31 mouse cellular contexts compared by ENCODE assay signal in genomic region chr11:4643722-4644121, GRCm38 (mm10). TPM values are rescaled to one million over a fixed set of nuclear protein-coding genes. Genes with fewer than 3 reads are reported as not detected.
"Had no signal": no experiment of that assay in that cellular context is flagged by ENCODE, and none has a peak within 500 bp of the region (broad histone marks: within the 10 kb centered on the region; RNA-seq: fewer than 3 reads in every experiment).

No protein-coding gene starts in this region.

- H3K4me3 ChIP-seq: left cerebral cortex, adult 2 months; liver, embryonic 13.5 days; lung, embryonic 15.5 days; midbrain, embryonic 12.5 days; myocyte; neural tube, embryonic 13.5 days had no signal

- ATAC-seq: intestine, embryonic 16.5 days; midbrain, embryonic 16.5 days had no signal

- H3K9ac ChIP-seq: liver, embryonic 13.5 days; lung, embryonic 15.5 days; midbrain, embryonic 12.5 days; neural tube, embryonic 13.5 days had no signal

- DNase-seq: kidney, adult 18-20 months; kidney, adult 9 months; kidney, postnatal 14 days; kidney, postnatal 4 days; layer of hippocampus, postnatal 36 days; liver, embryonic 13.5 days; right cerebral cortex, postnatal 4 days; thymus, adult 2 months; thymus, postnatal 14 days; thymus, postnatal 4 days had no signal

- H3K27ac ChIP-seq: left cerebral cortex, adult 2 months; liver, embryonic 13.5 days; lung, embryonic 15.5 days; macrophage; midbrain, embryonic 12.5 days; neural tube, embryonic 13.5 days; stomach, postnatal 0 days had no signal

- H3K27me3 ChIP-seq: liver, embryonic 13.5 days; lung, embryonic 15.5 days; midbrain, embryonic 12.5 days; neural tube, embryonic 13.5 days had no signal

- H3K4me2 ChIP-seq: liver, embryonic 13.5 days; lung, embryonic 15.5 days; midbrain, embryonic 12.5 days; neural tube, embryonic 13.5 days had no signal

- H3K9me3 ChIP-seq: liver, embryonic 13.5 days; lung, embryonic 15.5 days; midbrain, embryonic 12.5 days; neural tube, embryonic 13.5 days had no signal

RNA-seq across cellular contexts. Expression of gene Gm11032, which starts 23.9 kb away (rescaled TPM):
- total RNA-seq: layer of hippocampus, adult 18-20 months; layer of hippocampus, postnatal 10 days; layer of hippocampus, postnatal 36 days; left cerebral cortex, adult 2 months; left cerebral cortex, postnatal 10 days; left cerebral cortex, postnatal 36 days; liver, adult 2 months; megakaryocyte, adult 5-6 weeks; monocyte, adult 5-6 weeks had no signal
- polyA plus RNA-seq: intestine, embryonic 16.5 days; kidney, embryonic 16.5 days; limb, embryonic 11.5 days; limb, embryonic 14.5 days; liver, adult 2 months; liver, embryonic 13.5 days; liver, embryonic 16.5 days; lung, embryonic 15.5 days; macrophage; midbrain, embryonic 12.5 days; midbrain, embryonic 16.5 days; myocyte; neural tube, embryonic 13.5 days; stomach, embryonic 14.5 days; stomach, postnatal 0 days; thymus, adult 2 months had no signal
